ENCODE assay signal across 25 mouse cellular contexts in genomic region chr2:64452690-64453089, GRCm38 (mm10).
"Had no signal": no experiment of that assay in that cellular context is flagged by ENCODE, and none has a peak within 500 bp of the region (broad histone marks: within the 10 kb centered on the region; RNA-seq: fewer than 3 reads in every experiment).

No protein-coding gene starts in this region.

- H3K27me3 ChIP-seq: heart, embryonic 12.5 days; hindbrain, embryonic 15.5 days; intestine, embryonic 15.5 days; limb, embryonic 12.5 days; liver, embryonic 13.5 days; liver, embryonic 15.5 days had no signal

- H3K4me3 ChIP-seq: gastrocnemius, adult 2 months; heart, embryonic 10.5 days; heart, embryonic 12.5 days; hindbrain, embryonic 15.5 days; intestine, embryonic 15.5 days; layer of hippocampus, adult 2 months; left cerebral cortex, adult 2 months; limb, embryonic 10.5 days; limb, embryonic 12.5 days; liver, embryonic 13.5 days; liver, embryonic 15.5 days had no signal

- H3K9ac ChIP-seq: heart, embryonic 12.5 days; hindbrain, embryonic 15.5 days; intestine, embryonic 15.5 days; limb, embryonic 12.5 days; liver, embryonic 13.5 days; liver, embryonic 15.5 days had no signal

- H3K4me2 ChIP-seq: heart, embryonic 12.5 days; hindbrain, embryonic 15.5 days; intestine, embryonic 15.5 days; limb, embryonic 12.5 days; liver, embryonic 11.5 days; liver, embryonic 13.5 days; liver, embryonic 15.5 days had no signal

- H3K9me3 ChIP-seq: heart, embryonic 10.5 days; heart, embryonic 12.5 days; hindbrain, embryonic 15.5 days; intestine, embryonic 15.5 days; limb, embryonic 10.5 days; limb, embryonic 12.5 days; liver, embryonic 13.5 days; liver, embryonic 15.5 days had no signal

- ATAC-seq: inflammation-experienced regulatory T-cells, adult 6 months; intestine, embryonic 15.5 days; intestine, postnatal 0 days had no signal

- H3K27ac ChIP-seq: gastrocnemius, adult 2 months; heart, embryonic 10.5 days; hindbrain, embryonic 15.5 days; intestine, embryonic 15.5 days; layer of hippocampus, adult 2 months; left cerebral cortex, adult 2 months; limb, embryonic 10.5 days; limb, embryonic 12.5 days; liver, embryonic 13.5 days; liver, embryonic 15.5 days had no signal

- H3K36me3 ChIP-seq: heart, embryonic 10.5 days; heart, embryonic 12.5 days; hindbrain, embryonic 15.5 days; intestine, embryonic 15.5 days; limb, embryonic 10.5 days; limb, embryonic 12.5 days; liver, embryonic 13.5 days; liver, embryonic 15.5 days had no signal

- DNase-seq: gastrocnemius, adult 2 months; gastrocnemius, postnatal 10 days; gastrocnemius, postnatal 25 days; heart, adult 18-20 months; heart, postnatal 10 days; heart, postnatal 4 days; kidney, adult 18-20 months; kidney, adult 8-10 months; kidney, postnatal 10 days; kidney, postnatal 25 days; kidney, postnatal 4 days; liver; liver, embryonic 13.5 days had no signal

- H3K4me1 ChIP-seq: heart, embryonic 10.5 days; heart, embryonic 12.5 days; intestine, embryonic 15.5 days; limb, embryonic 10.5 days; limb, embryonic 12.5 days; liver, embryonic 13.5 days; liver, embryonic 15.5 days had no signal
